Mouse (Mus musculus) myocyte (in vitro differentiated cells): Measurements from ENCODE around the gene Spaca3. TPM values are rescaled to one million over a fixed set of nuclear protein-coding genes. Genes with fewer than 3 reads are reported as not detected.

ENCODE experiments used
- H3K27me3 ChIP-seq: one replicate; pipeline ENCODE4 v1.6.1; 2011; ENCODE audit not compliant: control insufficient read depth, insufficient read depth, insufficient read length
- H3K36me3 ChIP-seq: one replicate; pipeline ENCODE4 v1.6.1; 2011; ENCODE audit not compliant: control insufficient read depth, insufficient read depth
- H3K4me2 ChIP-seq: one replicate; pipeline ENCODE4 v1.6.1; 2011; ENCODE audit warnings: low read depth, control low read depth
- H3K4me3 ChIP-seq: one replicate; pipeline ENCODE4 v1.5.1; 2011; ENCODE audit warnings: mild to moderate bottlenecking, control low read depth, moderate library complexity
- H3K79me2 ChIP-seq: one replicate; pipeline ENCODE4 v1.6.1; 2011; ENCODE audit not compliant: control insufficient read depth, insufficient read depth
- H3ac ChIP-seq: one replicate; pipeline ENCODE4 v1.6.1; 2011; ENCODE audit not compliant: control insufficient read depth, insufficient read length
- CEBPB ChIP-seq: IDR thresholded peaks from 2 replicates; pipeline ENCODE4 v1.6.1; 2011; ENCODE audit warnings: mild to moderate bottlenecking, moderate library complexity; ENCODE audit not compliant: poor library complexity, insufficient read depth, severe bottlenecking
- E2F4 ChIP-seq: IDR thresholded peaks from one replicate; pipeline ENCODE4 v1.6.1; 2011; ENCODE audit warnings: mild to moderate bottlenecking, control low read depth, moderate library complexity; ENCODE audit not compliant: insufficient read depth
- MAX ChIP-seq: IDR thresholded peaks from one replicate; pipeline ENCODE4 v1.6.1; 2011; ENCODE audit warnings: low read depth, mild to moderate bottlenecking, control low read depth
- MYOD1 ChIP-seq, 3 experiments: IDR thresholded peaks; one replicate each; pipeline ENCODE4 v1.6.1; 2011; ENCODE audit warnings: control low read depth in 2 of 3, low read depth in 2 of 3, mild to moderate bottlenecking in 2 of 3, moderate library complexity in 1 of 3; ENCODE audit not compliant: insufficient read length in 2 of 3, control insufficient read depth in 1 of 3
- MYOG ChIP-seq, 3 experiments: IDR thresholded peaks; one replicate each; pipeline ENCODE4 v1.6.1; 2011; ENCODE audit warnings: control low read depth in 2 of 3, low read depth in 2 of 3, mild to moderate bottlenecking in 2 of 3; ENCODE audit not compliant: insufficient read length in 2 of 3, control insufficient read depth in 1 of 3, insufficient read depth in 1 of 3
- POLR2A ChIP-seq: IDR thresholded peaks from one replicate; pipeline ENCODE4 v1.6.1; 2011; ENCODE audit warnings: low read depth, mild to moderate bottlenecking, control low read depth, moderate library complexity; ENCODE audit not compliant: insufficient read length
- POLR2AphosphoS2 ChIP-seq: IDR thresholded peaks from one replicate; pipeline ENCODE4 v1.6.1; 2011; ENCODE audit warnings: low read depth, control low read depth; ENCODE audit not compliant: insufficient read length
- REST ChIP-seq: IDR thresholded peaks from one replicate; pipeline ENCODE4 v1.6.1; 2011; ENCODE audit warnings: mild to moderate bottlenecking, control low read depth, moderate library complexity; ENCODE audit not compliant: insufficient read depth, insufficient read length
- SRF ChIP-seq: IDR thresholded peaks from one replicate; pipeline ENCODE4 v1.6.1; 2011; ENCODE audit warnings: low read depth; ENCODE audit not compliant: control insufficient read depth, insufficient read length
- TCF12 ChIP-seq: IDR thresholded peaks from one replicate; pipeline ENCODE4 v1.6.1; 2011; ENCODE audit warnings: mild to moderate bottlenecking, control low read depth; ENCODE audit not compliant: poor library complexity, insufficient read depth, severe bottlenecking
- TCF3 ChIP-seq: IDR thresholded peaks from one replicate; pipeline ENCODE4 v1.6.1; 2011; ENCODE audit warnings: low read depth, control low read depth; ENCODE audit not compliant: insufficient read length
- USF1 ChIP-seq: IDR thresholded peaks from one replicate; pipeline ENCODE4 v1.6.1; 2011; ENCODE audit warnings: low read depth, mild to moderate bottlenecking, control low read depth, moderate library complexity
- polyA plus RNA-seq: library from polyadenylated mRNA; unstranded; fragments of >200 nt; fragmentation: generic; extraction: Trizol; gene quantifications from one replicate; pipeline ENCODE4 v1.2.1, GENCODE M21; 2012; ENCODE audit warnings: missing spikeins

The Spaca3 gene
- polyA plus RNA-seq, 1 experiment, result not detected

GRCm38 (mm10) chr11:80889336-80890063 lies 31.3 kb downstream of the Spaca3 start:
- Histone ChIP-seq H3K4me3 (no peak overlapping the region), H3K27me3 (peaks cover 42% of the 10 kb centered on the region), H3K79me2 (no peaks in the 10 kb centered on the region), H3K4me2 (no peak overlapping the region), H3K36me3 (no peaks in the 10 kb centered on the region), H3ac (no peak overlapping the region)
- no peak for TF ChIP-seq TCF3
- no peak for TF ChIP-seq TCF12
- TF ChIP-seq MYOD1 (IDR thresholded peaks at IDR 0.05; ENCODE audit: control insufficient read depth in 1 of 3, insufficient read length in 2 of 3, low read depth in 2 of 3), result no peak
- TF ChIP-seq E2F4, result no peak

GRCm38 (mm10) chr11:80895853-80896252 lies 37.7 kb downstream of the Spaca3 start:
- Histone ChIP-seq H3K36me3 (no peaks in the 10 kb centered on the region), H3K4me3 (no peak overlapping the region), H3K27me3 (peaks cover 27% of the 10 kb centered on the region), H3K79me2 (no peaks in the 10 kb centered on the region), H3ac (no peak overlapping the region), H3K4me2 (no peak overlapping the region)
- TF ChIP-seq MAX (no peak), POLR2A (no peak), TCF12 (no peak), REST (no peak), POLR2AphosphoS2 (no peak), E2F4 (no peak), MYOD1 (IDR thresholded peaks at IDR 0.05; ENCODE audit: control insufficient read depth in 1 of 3, insufficient read length in 2 of 3, low read depth in 2 of 3) (no peak), CEBPB (no peak), MYOG (IDR thresholded peaks at IDR 0.05; ENCODE audit: control insufficient read depth in 1 of 3, insufficient read depth in 1 of 3, insufficient read length in 2 of 3, low read depth in 2 of 3) (no peak), TCF3 (no peak)

DNA sequence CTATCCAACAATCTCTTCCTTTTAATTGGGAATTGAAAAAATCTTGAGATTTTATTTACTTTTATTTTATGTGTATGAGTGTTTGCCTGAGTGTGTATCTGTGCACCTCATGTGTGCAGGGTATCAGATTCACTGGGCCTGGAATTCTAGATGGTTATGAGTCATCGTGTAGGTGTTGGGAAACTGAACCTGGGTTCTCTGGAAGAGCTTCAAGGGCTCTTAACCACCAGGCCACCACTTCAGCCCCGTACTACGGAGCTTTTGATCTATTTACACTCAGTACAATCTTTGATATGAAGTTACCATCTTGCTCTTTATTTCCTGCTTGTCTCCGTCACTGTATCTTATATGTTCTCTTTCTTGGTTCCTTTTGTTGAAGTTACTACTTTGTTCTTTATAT lies 42.4 kb downstream of the Spaca3 start:
- peaks cover 5% of the 10 kb centered on the region for H3K27me3 ChIP-seq
- H3K36me3 ChIP-seq, result no peaks in the 10 kb centered on the region
- no peaks in the 10 kb centered on the region for H3K79me2 ChIP-seq
- no peak overlapping the region for H3ac ChIP-seq
- H3K4me3 ChIP-seq, result no peak overlapping the region
- no peak for TF ChIP-seq POLR2A
- no peak for TF ChIP-seq SRF
- TF ChIP-seq MAX, result no peak
- no peak for TF ChIP-seq MYOG (IDR thresholded peaks at IDR 0.05; ENCODE audit: control insufficient read depth in 1 of 3, insufficient read depth in 1 of 3, insufficient read length in 2 of 3, low read depth in 2 of 3)
- no peak for TF ChIP-seq TCF3
- TF ChIP-seq POLR2AphosphoS2, result no peak
- TF ChIP-seq CEBPB, result no peak
- TF ChIP-seq USF1, result no peak
- TF ChIP-seq REST, result no peak
- TF ChIP-seq TCF12, result no peak
- no peak for TF ChIP-seq E2F4
- no peak for TF ChIP-seq MYOD1 (IDR thresholded peaks at IDR 0.05; ENCODE audit: control insufficient read depth in 1 of 3, insufficient read length in 2 of 3, low read depth in 2 of 3)
- H3K4me2 ChIP-seq, result no peak overlapping the region

DNA sequence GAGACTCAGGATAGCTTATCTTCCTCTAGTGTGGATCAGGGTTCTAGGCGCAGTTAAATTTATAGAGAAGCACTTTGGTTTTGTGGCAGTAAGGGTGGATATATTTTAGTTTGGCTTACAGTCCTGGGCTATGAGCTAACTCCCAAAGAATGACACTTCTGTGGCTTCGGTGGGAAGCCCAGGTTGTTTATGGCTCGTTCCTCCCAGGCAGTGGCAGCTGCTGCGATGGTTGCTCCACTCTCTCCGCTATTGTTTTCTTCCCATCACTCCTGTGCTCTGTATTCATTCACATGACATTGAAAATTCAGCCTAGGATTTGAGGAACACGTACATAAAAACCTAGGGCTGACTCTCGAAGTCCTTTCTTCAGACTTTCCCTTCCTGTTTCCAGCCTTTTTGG lies 44.5 kb downstream of the Spaca3 start:
- TF ChIP-seq MYOG (IDR thresholded peaks at IDR 0.05; ENCODE audit: control insufficient read depth in 1 of 3, insufficient read depth in 1 of 3, insufficient read length in 2 of 3, low read depth in 2 of 3) (peak in 1 of 3 experiments; percentile 31), MYOD1 (IDR thresholded peaks at IDR 0.05; ENCODE audit: control insufficient read depth in 1 of 3, insufficient read length in 2 of 3, low read depth in 2 of 3) (peak in 1 of 3 experiments; percentile 53), REST (no peak)
- no peak overlapping the region for H3K4me2 ChIP-seq
- no peaks in the 10 kb centered on the region for H3K79me2 ChIP-seq
- peaks cover 4% of the 10 kb centered on the region for H3K27me3 ChIP-seq
- H3ac ChIP-seq, result no peak overlapping the region
- H3K36me3 ChIP-seq, result no peaks in the 10 kb centered on the region
- H3K4me3 ChIP-seq, result no peak overlapping the region

- H3K36me3 ChIP-seq, result no peaks in the 10 kb centered on the region
- no peak for TF ChIP-seq USF1
- TF ChIP-seq POLR2A, result no peak
- no peaks in the 10 kb centered on the region for H3K79me2 ChIP-seq
- H3K27me3 ChIP-seq, result peaks cover 8% of the 10 kb centered on the region
- no peak overlapping the region for H3K4me3 ChIP-seq
- H3K4me2 ChIP-seq, result no peak overlapping the region
- no peak overlapping the region for H3ac ChIP-seq
Observed at GRCm38 (mm10) chr11:80903426-80903825, 45.3 kb downstream of the Spaca3 start.
